Mouse (Mus musculus): ENCODE data around the gene Syna.

DNA sequence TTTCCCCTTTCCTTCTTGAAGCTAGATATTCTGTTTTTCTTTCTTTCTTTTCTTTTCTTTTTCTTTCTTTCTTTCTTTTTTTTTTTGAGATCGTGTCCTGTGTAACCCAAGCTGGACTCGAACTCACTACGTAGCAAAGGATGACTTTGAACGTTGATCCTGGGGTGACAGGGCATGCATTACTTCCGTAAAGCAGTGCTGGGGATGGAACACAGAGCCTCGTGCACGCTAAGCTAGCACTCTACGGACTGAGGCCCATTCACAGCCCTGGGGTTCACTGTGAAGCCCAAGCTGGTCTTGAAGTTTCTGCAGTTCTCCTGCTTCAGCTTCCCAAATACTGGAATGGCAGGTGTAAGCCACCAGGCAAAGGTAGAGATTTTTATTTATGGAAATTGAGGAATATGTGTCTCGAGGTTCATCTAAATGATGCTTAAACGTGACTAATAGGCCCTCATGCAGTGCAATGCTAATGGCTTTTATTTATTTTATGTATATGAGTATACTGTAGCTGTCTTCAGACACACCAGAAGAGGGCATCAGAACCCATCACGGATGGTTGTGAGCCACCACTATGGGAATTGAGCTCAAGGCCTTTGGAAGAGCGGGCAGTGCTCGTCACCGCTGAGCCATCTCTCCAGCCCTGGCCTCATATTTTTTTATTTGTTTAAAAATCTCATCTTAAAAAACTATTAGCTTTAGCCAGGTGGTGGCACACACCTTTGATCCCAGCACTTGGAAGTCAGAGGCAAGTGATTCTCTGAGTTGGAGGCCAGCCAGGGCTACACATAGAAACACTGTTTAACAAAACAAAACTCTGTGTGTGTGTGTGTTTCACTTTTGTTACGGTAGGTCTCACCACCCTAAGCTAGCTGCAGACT is 23.3 kb upstream of the Syna start:
- TF ChIP-seq CTCF (IDR thresholded peaks at IDR 0.05; ENCODE audit: low read depth, low read length) (no peak), POLR2A (IDR thresholded peaks at IDR 0.05; ENCODE audit: extremely low read depth, insufficient read depth, low read length) (no peak)

Data from liver, adult 2 months (tissue).